Mouse (Mus musculus) midbrain, embryonic 13.5 days (tissue): Measurements from ENCODE around the gene 4930442H23Rik. TPM values are rescaled to one million over a fixed set of nuclear protein-coding genes. Genes with fewer than 3 reads are reported as not detected.

Experiments used
- ATAC-seq: fragments of 200-750 bp; cut with Nextera tagmentation; 2 replicates; pipeline ENCODE4 v1.8.0; 2017; ENCODE audit warnings: mild to moderate bottlenecking, moderate TSS enrichment, moderate library complexity
- H3K27ac ChIP-seq: fragments of 300-500 bp; sonication (generic); 2 replicates; pipeline ENCODE4 v1.5.1; 2015; ENCODE audit warnings: inconsistent platforms, mild to moderate bottlenecking, moderate library complexity
- H3K27me3 ChIP-seq: fragments of 300-500 bp; sonication (generic); 2 replicates; pipeline ENCODE4 v1.6.1; 2015; ENCODE audit warnings: mild to moderate bottlenecking, inconsistent platforms
- H3K36me3 ChIP-seq: fragments of 300-500 bp; sonication (generic); 2 replicates; pipeline ENCODE4 v1.6.1; 2015; ENCODE audit warnings: mild to moderate bottlenecking, inconsistent platforms
- H3K4me1 ChIP-seq: fragments of 300-500 bp; sonication (generic); replicated peaks from 2 replicates; pipeline ENCODE4 v1.6.1; 2015; ENCODE audit warnings: inconsistent platforms
- H3K4me2 ChIP-seq: fragments of 300-500 bp; sonication (generic); replicated peaks from 2 replicates; pipeline ENCODE4 v1.6.1; 2015; ENCODE audit warnings: moderate library complexity, mild to moderate bottlenecking, inconsistent platforms
- H3K4me3 ChIP-seq: fragments of 300-500 bp; sonication (generic); replicated peaks from 2 replicates; pipeline ENCODE4 v1.5.1; 2015; ENCODE audit warnings: mild to moderate bottlenecking, inconsistent platforms
- H3K9ac ChIP-seq: fragments of 300-500 bp; sonication (generic); replicated peaks from 2 replicates; pipeline ENCODE4 v1.6.1; 2015; ENCODE audit warnings: mild to moderate bottlenecking, inconsistent platforms
- H3K9me3 ChIP-seq: fragments of 300-500 bp; sonication (generic); 2 replicates; pipeline ENCODE4 v1.6.1; 2016; ENCODE audit warnings: mild to moderate bottlenecking, inconsistent platforms
- WGBS: fragments of 180-500 bp; shearing (Covaris S2); methylation state at CpG from one replicate; pipeline ENCODE4 v1.1.7; 2015; 5-methylcytosine and 5-hydroxymethylcytosine counted together
- polyA plus RNA-seq: library from polyadenylated mRNA; unstranded; fragments of >200 nt; fragmentation: Nextera tagmentation; extraction: Ambion mirVana; gene quantifications from 2 replicates; pipeline ENCODE4 v1.2.1, GENCODE M21; 2015

Gene 4930442H23Rik
- polyA plus RNA-seq, 1 experiment from 2014 or later = 0.12 TPM

GRCm38 (mm10) chr10:81216260-81216659, 32.6 kb upstream of the 4930442H23Rik start:
- Histone ChIP-seq H3K9me3 (peaks cover 8% of the 10 kb centered on the region; the same call in 1 of the 2 replicates), H3K4me2 (no peak overlapping the region), H3K27ac (no peak overlapping the region), H3K4me3 (no peak overlapping the region), H3K9ac (no peak overlapping the region), H3K36me3 (peaks cover 92% of the 10 kb centered on the region), H3K27me3 (no peaks in the 10 kb centered on the region), H3K4me1 (no peaks in the 10 kb centered on the region)
- 96% methylated on average over 6 of the region's 6 CpGs for WGBS
- ATAC-seq = no peak

DNA sequence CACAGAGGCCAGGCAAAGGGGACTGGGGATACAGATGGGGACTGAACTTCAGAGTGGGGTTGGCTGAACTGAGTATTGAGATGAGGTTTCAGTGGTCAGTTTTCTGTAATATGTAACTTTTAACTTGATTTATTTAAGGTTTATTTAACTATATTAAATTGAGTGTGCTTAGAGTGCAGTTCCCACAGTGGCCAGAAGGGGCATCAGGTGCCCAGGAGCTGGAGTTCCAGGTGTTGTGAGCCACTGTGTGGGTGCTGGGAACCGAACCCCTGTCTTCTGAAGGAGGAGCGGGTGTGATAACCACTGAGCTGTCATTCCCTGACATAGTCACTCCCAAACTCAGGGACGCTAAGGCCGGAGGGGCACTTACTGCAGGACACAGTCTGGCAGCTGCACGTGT, 26.5 kb upstream of the 4930442H23Rik start:
- 96% methylated on average over 5 of the region's 5 CpGs for WGBS
- Histone ChIP-seq H3K27me3 (no peaks in the 10 kb centered on the region), H3K4me1 (no peaks in the 10 kb centered on the region), H3K9ac (no peak overlapping the region), H3K4me2 (no peak overlapping the region), H3K36me3 (peaks cover 97% of the 10 kb centered on the region), H3K27ac (no peak overlapping the region), H3K9me3 (peaks cover 8% of the 10 kb centered on the region; the same call in 1 of the 2 replicates), H3K4me3 (no peak overlapping the region)
- no peak for ATAC-seq

DNA sequence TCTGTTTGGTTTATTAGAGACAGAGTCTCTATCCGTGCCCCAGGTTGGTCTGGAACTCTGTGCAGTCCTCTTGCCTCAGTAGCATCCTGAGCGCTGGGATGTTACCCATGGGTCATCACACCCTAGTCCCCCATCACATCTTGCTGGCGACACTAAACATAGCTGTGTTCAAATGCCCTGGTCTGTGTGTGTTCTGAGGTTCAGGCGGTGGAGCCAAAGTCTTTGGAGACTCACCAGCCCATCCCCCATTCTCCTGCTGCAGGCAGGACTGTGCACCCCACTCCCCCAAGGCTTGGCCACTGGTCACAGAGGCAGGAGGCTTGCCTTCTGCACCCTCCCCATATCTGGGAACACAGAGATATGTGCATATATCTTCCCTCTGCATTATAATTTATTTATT, 20.5 kb upstream of the 4930442H23Rik start:
- H3K27ac ChIP-seq = no peak overlapping the region
- ATAC-seq = 0 out of 2 replicates have a peak, but pooled peaks have one; percentile 2
- H3K9me3 ChIP-seq = no peaks in the 10 kb centered on the region
- no peak overlapping the region for H3K9ac ChIP-seq
- H3K4me1 ChIP-seq = no peaks in the 10 kb centered on the region
- 75% methylated on average over 4 of the region's 4 CpGs for WGBS
- peaks cover 44% of the 10 kb centered on the region for H3K36me3 ChIP-seq
- H3K27me3 ChIP-seq = 0 out of 2 replicates have a peak, but pooled peaks cover 6% of the 10 kb centered on the region
- no peak overlapping the region for H3K4me2 ChIP-seq
- H3K4me3 ChIP-seq = no peak overlapping the region

- peaks cover 37% of the 10 kb centered on the region for H3K36me3 ChIP-seq
- no peak overlapping the region for H3K9ac ChIP-seq
- no peaks in the 10 kb centered on the region for H3K4me1 ChIP-seq
- H3K27me3 ChIP-seq = 0 out of 2 replicates have a peak, but pooled peaks cover 6% of the 10 kb centered on the region
- H3K4me2 ChIP-seq = no peak overlapping the region
- H3K9me3 ChIP-seq = no peaks in the 10 kb centered on the region
- no peak overlapping the region for H3K27ac ChIP-seq
- 70% methylated on average over 8 of the region's 8 CpGs for WGBS
- no peak; the same call in none of the 2 replicates for ATAC-seq
- H3K4me3 ChIP-seq = no peak overlapping the region
Measured at GRCm38 (mm10) chr10:81202978-81203720, 19.5 kb upstream of the 4930442H23Rik start.

DNA sequence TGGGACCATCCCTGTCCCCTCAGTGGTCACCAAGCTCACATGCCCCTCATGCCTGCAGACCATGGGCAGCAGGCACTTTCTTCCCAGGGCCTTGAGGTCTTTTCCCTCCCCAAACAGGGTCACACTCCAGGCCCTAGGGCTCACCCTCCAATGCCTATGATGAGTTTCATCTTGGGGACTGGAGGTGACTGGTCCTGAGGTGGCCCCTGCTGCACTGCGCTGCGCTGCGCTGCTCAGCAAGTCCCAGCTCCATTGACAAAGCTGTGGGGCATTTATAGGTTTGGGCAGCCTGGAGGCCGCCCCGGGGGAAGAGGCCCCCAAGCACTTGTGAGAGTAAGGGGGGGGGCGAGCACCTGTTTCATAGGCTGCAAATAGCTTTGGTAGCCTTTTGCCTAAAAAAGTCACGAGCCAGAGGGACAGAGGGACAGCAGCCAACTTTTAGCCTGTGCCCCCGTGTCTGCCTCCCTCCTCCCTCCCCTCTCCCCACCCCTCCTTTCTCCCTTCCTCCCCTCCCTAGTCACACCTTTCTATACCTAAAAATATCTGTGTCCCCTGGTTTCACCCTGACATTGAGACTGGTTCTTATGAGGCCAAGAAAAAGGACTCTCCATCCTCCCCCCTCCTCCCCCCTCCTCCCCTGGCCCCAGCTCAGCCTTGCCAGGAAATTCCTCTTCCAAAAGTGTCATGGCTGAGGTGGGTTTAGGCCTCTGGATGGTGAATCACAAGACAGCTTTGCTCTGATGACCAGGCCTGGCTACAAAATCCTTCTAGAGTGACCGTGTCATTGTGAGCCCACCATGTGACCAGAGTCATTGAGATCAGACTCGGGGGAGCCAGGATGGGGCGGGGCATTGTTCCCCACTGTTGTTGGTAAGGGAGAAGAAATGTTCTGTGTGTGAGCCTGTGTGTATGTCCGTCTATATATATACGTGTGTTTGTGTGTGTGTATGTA, 18.4 kb upstream of the 4930442H23Rik start, which contains the start of gene Nmrk2:
TSS of gene Nmrk2 (minus strand) at position 245 of the 952 bp plus-strand sequence.
- H3K4me3 ChIP-seq = no peak within 1 kb of the TSS
- no peak within 1 kb of the TSS for H3K27ac ChIP-seq
- H3K4me2 ChIP-seq = no peak within 1 kb of the TSS
- no peaks in the 10 kb centered on the region for H3K9me3 ChIP-seq
- no peak for ATAC-seq
- no peaks in the 10 kb centered on the region for H3K4me1 ChIP-seq
- H3K27me3 ChIP-seq = peaks cover 13% of the 10 kb centered on the region
- WGBS = 61% methylated on average over 13 of the region's 13 CpGs
- no peak within 1 kb of the TSS for H3K9ac ChIP-seq
- peaks cover 26% of the 10 kb centered on the region for H3K36me3 ChIP-seq

- Histone ChIP-seq H3K4me2 (no peak overlapping the region), H3K4me3 (no peak overlapping the region), H3K27me3 (peaks cover 26% of the 10 kb centered on the region), H3K36me3 (peaks cover 13% of the 10 kb centered on the region), H3K27ac (no peak overlapping the region), H3K9me3 (no peaks in the 10 kb centered on the region), H3K9ac (no peak overlapping the region), H3K4me1 (no peaks in the 10 kb centered on the region)
- ATAC-seq = no peak
- 79% methylated on average over 20 of the region's 20 CpGs for WGBS
Measured at GRCm38 (mm10) chr10:81200605-81201287, 17.1 kb upstream of the 4930442H23Rik start.

GRCm38 (mm10) chr10:81200141-81200540, 16.5 kb upstream of the 4930442H23Rik start:
- H3K9ac ChIP-seq = no peak overlapping the region
- no peak overlapping the region for H3K27ac ChIP-seq
- no peak overlapping the region for H3K4me2 ChIP-seq
- peaks cover 32% of the 10 kb centered on the region for H3K27me3 ChIP-seq
- no peak overlapping the region for H3K4me3 ChIP-seq
- H3K4me1 ChIP-seq = no peaks in the 10 kb centered on the region
- ATAC-seq = no peak
- no peaks in the 10 kb centered on the region for H3K9me3 ChIP-seq
- 88% methylated on average over 13 of the region's 13 CpGs for WGBS
- H3K36me3 ChIP-seq = peaks cover 7% of the 10 kb centered on the region

GRCm38 (mm10) chr10:81198990-81199389, 15.3 kb upstream of the 4930442H23Rik start:
- Histone ChIP-seq H3K4me3 (no peak overlapping the region), H3K27me3 (peaks cover 44% of the 10 kb centered on the region), H3K36me3 (no peaks in the 10 kb centered on the region), H3K27ac (no peak overlapping the region), H3K4me1 (peaks cover 8% of the 10 kb centered on the region), H3K9ac (no peak overlapping the region), H3K4me2 (no peak overlapping the region), H3K9me3 (no peaks in the 10 kb centered on the region)
- WGBS = 88% methylated on average over 6 of the region's 6 CpGs
- no peak for ATAC-seq

DNA sequence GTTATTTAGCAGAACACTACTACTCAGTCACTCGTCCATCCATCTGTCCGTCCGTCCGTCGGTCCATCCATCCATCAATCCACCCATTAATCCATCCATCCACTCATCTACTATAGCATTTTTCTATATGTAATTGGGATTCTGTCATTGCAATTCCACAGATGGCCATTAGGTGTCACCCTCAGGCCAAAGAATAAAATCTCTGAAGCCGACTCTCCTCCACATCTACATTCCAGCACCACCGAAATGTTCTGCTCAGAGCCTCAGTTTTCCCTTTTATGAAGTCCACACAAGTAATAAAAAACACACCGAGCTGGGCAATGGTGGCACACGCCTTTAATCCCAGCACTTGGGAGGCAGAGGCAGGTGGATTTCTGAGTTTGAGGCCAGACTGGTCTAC, 14.6 kb upstream of the 4930442H23Rik start:
- Histone ChIP-seq H3K4me1 (peaks cover 13% of the 10 kb centered on the region), H3K9me3 (no peaks in the 10 kb centered on the region), H3K9ac (no peak overlapping the region), H3K36me3 (no peaks in the 10 kb centered on the region), H3K4me2 (no peak overlapping the region), H3K4me3 (no peak overlapping the region), H3K27me3 (peaks cover 46% of the 10 kb centered on the region), H3K27ac (no peak overlapping the region)
- WGBS = 2% methylated on average over 9 of the region's 9 CpGs
- no peak for ATAC-seq

GRCm38 (mm10) chr10:81197305-81197704, 13.7 kb upstream of the 4930442H23Rik start:
- H3K9ac ChIP-seq = 0 out of 2 replicates have a peak overlapping the region, but pooled peaks have one; percentile 10
- peaks cover 46% of the 10 kb centered on the region for H3K27me3 ChIP-seq
- no peaks in the 10 kb centered on the region for H3K36me3 ChIP-seq
- no peaks in the 10 kb centered on the region for H3K9me3 ChIP-seq
- H3K4me1 ChIP-seq = peaks cover 20% of the 10 kb centered on the region
- WGBS = 57% methylated on average over 6 of the region's 6 CpGs
- ATAC-seq = no peak
- no peak overlapping the region for H3K4me2 ChIP-seq
- H3K27ac ChIP-seq = no peak overlapping the region
- H3K4me3 ChIP-seq = no peak overlapping the region

GRCm38 (mm10) chr10:81196470-81197065, 12.9 kb upstream of the 4930442H23Rik start:
- WGBS = 65% methylated on average over 11 of the region's 11 CpGs
- Histone ChIP-seq H3K27me3 (peaks cover 46% of the 10 kb centered on the region), H3K4me1 (peaks cover 27% of the 10 kb centered on the region)

More at GRCm38 (mm10) chr10:81196470-81197065, 12.9 kb upstream of the 4930442H23Rik start:
- no peak for ATAC-seq
- no peaks in the 10 kb centered on the region for H3K36me3 ChIP-seq
- no peak overlapping the region for H3K27ac ChIP-seq
- H3K4me3 ChIP-seq = no peak overlapping the region
- no peak overlapping the region for H3K4me2 ChIP-seq
- H3K9ac ChIP-seq = no peak overlapping the region
- H3K9me3 ChIP-seq = no peaks in the 10 kb centered on the region
